Mouse (Mus musculus): Measurements from ENCODE around the gene Cyp2c68.
A peak's percentile ranks its signal among the peaks of the same experiment; 100 is the strongest.
"Not testable (repeated sequence)": the region's sequence is repeated elsewhere in the genome, so short reads cannot be mapped to it uniquely, and the experiment has no call there.

The Cyp2c68 gene

GRCm38 (mm10) chr19:39740920-39741319 is at the start of gene Cyp2c68:
Gene Cyp2c68, minus strand, starts transcription at chr19:39741054.
- no peak for DNase-seq

GRCm38 (mm10) chr19:39785458-39785857 is 44.6 kb upstream of the Cyp2c68 start:
- not testable (repeated sequence) for DNase-seq

DNA sequence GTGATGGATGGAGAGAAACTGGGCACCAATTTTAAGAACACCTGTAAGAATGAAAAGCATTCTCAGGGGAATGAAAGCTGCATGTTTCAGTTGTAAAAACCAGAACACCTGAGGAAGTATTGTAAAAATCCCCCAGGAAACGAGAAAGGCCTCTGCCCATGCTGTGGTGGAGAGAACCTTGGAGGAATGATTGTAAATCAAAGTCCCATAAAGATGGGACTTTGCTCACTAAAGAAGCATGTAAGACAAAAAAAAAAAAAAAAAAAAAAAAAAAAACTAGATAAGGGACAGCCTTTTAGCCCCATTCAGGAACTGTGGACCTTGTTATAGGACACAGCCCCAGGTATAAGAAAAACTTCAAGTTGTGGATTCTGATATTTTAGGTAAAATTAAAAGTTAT is 4.5 kb upstream of the Cyp2c68 start:
- no peak for DNase-seq

GRCm38 (mm10) chr19:39744361-39744760 is 3.5 kb upstream of the Cyp2c68 start:
- not testable (repeated sequence) for DNase-seq

DNA sequence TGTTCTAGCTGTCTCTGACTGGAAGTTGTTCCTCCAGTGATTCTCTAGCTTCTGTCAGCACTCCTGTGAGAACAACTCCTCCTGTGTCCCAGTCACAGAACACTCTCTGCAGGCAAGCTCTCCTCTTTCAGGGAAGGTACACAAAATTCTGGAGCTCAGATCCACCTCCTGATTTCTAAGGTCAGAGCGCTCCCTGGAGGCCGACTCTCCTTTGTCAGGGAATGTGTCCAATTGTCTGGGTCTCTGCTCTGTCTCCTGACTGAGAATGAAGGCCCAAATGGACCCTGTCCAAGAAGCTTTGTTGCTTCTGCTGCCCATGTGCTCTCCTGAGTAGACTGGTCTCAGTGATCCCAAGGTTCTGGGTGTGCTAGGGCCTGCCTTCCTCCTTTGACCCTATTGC is 29.7 kb downstream of the Cyp2c68 start:
- DNase-seq: not testable (repeated sequence)

DNA sequence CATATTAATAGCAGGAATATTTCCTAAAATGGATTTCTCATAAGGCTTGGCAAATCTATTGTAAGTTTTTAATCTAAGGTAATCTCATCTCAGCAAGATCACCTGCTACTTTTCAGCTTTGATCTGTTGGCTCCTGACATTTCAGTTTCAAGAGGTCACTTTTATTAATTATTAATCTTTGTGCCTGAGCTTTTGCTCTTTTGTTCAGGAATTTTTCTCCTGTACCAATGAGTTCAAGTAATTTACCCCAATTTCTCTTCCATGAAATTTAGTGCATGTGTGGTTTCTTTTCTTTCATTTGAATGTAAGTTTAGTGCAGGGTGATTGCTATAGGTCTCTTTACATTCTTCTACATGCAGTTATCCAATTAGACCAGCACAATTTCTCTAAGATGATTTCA is 75.2 kb downstream of the Cyp2c68 start:
- DNase-seq: not testable (repeated sequence)

- DNase-seq: no peak
These were observed 88.5 kb downstream of the Cyp2c68 start for GRCm38 (mm10) chr19:39652381-39652780.

DNA sequence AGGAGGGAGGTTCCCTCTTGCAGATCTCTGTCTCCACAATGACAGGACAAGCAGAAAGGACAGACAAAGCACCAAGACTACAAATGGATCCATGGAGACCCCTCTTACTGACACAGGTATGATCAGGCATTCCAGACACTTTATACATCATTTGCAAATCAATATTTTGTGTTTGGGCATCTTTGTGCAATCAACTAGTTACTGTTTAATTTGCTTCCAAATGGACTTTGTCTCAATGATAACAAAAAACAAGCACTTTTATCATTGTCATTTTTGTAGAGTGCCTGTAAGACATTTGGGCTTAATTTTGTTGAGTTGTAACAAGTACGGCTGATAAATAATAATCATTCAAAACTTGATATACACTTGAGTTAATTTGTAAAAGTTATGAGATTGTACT is 91.9 kb downstream of the Cyp2c68 start, which contains the start of gene Cyp2c67:
Gene Cyp2c67 (minus strand): TSS at position 114 of the 400 bp plus-strand sequence.
- no peak for DNase-seq

DNA sequence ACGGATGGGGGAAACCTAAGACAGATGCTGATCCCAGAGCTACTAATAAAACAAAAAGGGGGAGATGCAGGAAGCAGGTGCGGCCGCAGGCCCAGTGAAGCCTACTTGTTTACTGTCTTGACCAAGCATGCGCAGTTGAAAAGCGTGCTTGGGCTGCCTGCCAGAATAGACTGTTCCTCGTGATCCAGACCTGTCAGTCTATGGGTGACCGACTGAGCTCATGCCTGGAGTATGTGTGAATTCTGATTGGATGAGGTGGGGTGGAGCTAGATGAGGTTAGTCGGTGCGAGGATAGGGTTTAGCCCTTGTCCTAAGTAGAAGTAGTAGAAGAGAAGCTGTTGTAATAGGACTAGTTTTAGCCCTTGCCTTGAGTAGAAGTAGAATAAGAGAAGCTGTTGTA is 93.3 kb downstream of the Cyp2c68 start:
- DNase-seq: peak in 1 of 2 experiments; percentile 0

- not testable (repeated sequence) for DNase-seq
These were observed 96.3 kb downstream of the Cyp2c68 start for GRCm38 (mm10) chr19:39644551-39644950.
